Mouse (Mus musculus): Measurements from ENCODE around the gene Olig1.

Gene Olig1

GRCm38 (mm10) chr16:91309872-91310271 lies 40.3 kb downstream of the Olig1 start:
- no peak for DNase-seq (ENCODE audit: low spot score in 2 of 2)

GRCm38 (mm10) chr16:91312921-91313320 lies 43.3 kb downstream of the Olig1 start:
- no peak for DNase-seq (ENCODE audit: low spot score in 2 of 2)

DNA sequence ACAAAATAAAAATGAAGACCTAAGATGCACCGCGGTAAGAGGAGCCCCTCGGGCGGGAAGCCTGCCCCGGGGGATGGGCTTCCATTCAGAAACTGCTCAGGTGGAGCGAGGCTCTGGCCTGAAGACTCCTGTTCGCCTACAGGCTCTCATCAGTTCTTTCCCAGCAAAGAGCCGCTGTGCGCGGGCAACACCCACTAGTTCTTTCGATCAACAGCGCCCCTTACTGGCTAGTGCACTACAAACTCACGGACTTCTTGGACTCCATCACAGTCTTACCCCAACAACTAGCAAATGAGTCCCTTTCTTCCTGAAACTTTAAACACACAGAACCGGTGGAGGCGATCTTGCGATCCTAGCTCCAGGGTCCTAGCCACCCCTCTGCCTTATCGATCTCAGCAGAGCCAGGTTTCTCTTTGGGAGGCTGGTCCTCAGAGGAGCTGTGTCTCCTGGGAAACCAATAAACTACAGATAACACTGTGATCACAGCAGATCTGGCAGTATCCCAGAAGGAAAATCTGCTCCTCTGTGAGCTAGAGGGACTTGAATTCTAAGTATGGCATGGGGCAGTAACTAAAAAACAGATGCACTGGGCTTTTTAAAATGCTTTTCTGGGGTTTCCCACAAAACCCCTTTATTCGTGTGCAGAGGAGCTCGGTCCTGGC lies 44.7 kb downstream of the Olig1 start:
- peak; percentile 55 to 69 for DNase-seq (ENCODE audit: low spot score in 2 of 2)

DNA sequence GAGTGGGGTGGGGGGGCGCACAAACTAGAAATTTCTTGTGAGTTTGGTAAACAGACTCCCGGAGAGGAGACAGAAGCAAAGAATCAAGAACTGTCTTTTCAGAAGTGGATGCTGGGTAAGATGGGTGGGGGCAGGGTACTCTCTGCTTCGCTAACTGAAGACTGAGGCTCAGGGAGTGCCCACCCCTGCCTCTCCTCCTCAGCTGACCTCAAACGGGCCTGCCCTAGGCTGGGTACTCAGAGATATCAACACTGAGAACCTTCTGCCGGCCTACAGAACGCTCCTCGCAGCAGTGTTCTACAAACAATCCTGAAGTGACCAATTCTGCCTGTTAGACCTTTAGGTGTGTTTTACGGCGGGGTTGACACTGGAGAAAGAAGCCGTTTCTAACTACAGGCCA lies 50.6 kb downstream of the Olig1 start:
- no peak for DNase-seq (ENCODE audit: low spot score in 2 of 2)

- DNase-seq (ENCODE audit: low spot score in 2 of 2), result no peak
Measured at GRCm38 (mm10) chr16:91320608-91321007, 51.0 kb downstream of the Olig1 start.
